In genomic region chr11:35676744-35677143, GRCm38 (mm10) we compare ENCODE assay signal across 19 mouse cellular contexts.
"Had no signal": no experiment of that assay in that cellular context is flagged by ENCODE, and none has a peak within 500 bp of the region (broad histone marks: within the 10 kb centered on the region; RNA-seq: fewer than 3 reads in every experiment).

No protein-coding gene starts in this region.

- DNase-seq: lung, adult 18-20 months; lung, embryonic 14.5 days; lung, postnatal 10 days; lung, postnatal 4 days; midbrain, embryonic 14.5 days; retina, postnatal 1 day; right cerebral cortex, adult 18-20 months; right cerebral cortex, postnatal 25 days; right cerebral cortex, postnatal 4 days; spleen, adult 18-20 months; thymus, adult 18-20 months; thymus, postnatal 14 days; thymus, postnatal 36 days had no signal

- H3K4me2 ChIP-seq: lung, embryonic 14.5 days; midbrain, embryonic 12.5 days; neural tube, embryonic 13.5 days; neural tube, embryonic 15.5 days had no signal

- H3K27me3 ChIP-seq: midbrain, embryonic 12.5 days; neural tube, embryonic 13.5 days; neural tube, embryonic 15.5 days had no signal

- H3K4me1 ChIP-seq: midbrain, embryonic 10.5 days; midbrain, embryonic 12.5 days; neural tube, embryonic 13.5 days; neural tube, embryonic 15.5 days had no signal

- ATAC-seq: midbrain, embryonic 16.5 days had no signal

- H3K27ac ChIP-seq: midbrain, embryonic 10.5 days; midbrain, embryonic 12.5 days; neural tube, embryonic 13.5 days; neural tube, embryonic 15.5 days had no signal

- H3K9me3 ChIP-seq: midbrain, embryonic 10.5 days; midbrain, embryonic 12.5 days; neural tube, embryonic 13.5 days; neural tube, embryonic 15.5 days had no signal

- H3K4me3 ChIP-seq: midbrain, embryonic 10.5 days; midbrain, embryonic 12.5 days; myocyte; neural tube, embryonic 13.5 days; neural tube, embryonic 15.5 days had no signal

- H3K9ac ChIP-seq: lung, embryonic 14.5 days; midbrain, embryonic 12.5 days; neural tube, embryonic 13.5 days; neural tube, embryonic 15.5 days had no signal

- H3K36me3 ChIP-seq: midbrain, embryonic 10.5 days; midbrain, embryonic 12.5 days; neural tube, embryonic 15.5 days had no signal
